Mouse (Mus musculus) gastrocnemius, adult 2 months (tissue): ENCODE data around the gene Drg1. TPM values are rescaled to one million over a fixed set of nuclear protein-coding genes. Genes with fewer than 3 reads are reported as not detected.

Source experiments
- DNase-seq: peaks from one replicate; pipeline ENCODE4 v3.0.0; 2022
- H3K27ac ChIP-seq: fragments of 200-600 bp; 2 replicates; pipeline ENCODE4 v1.8.1; 2022; ENCODE audit warnings: mild to moderate bottlenecking
- H3K4me3 ChIP-seq: fragments of 200-600 bp; 2 replicates; pipeline ENCODE4 v1.8.1; 2022; ENCODE audit warnings: mild to moderate bottlenecking, moderate library complexity
- CTCF ChIP-seq: fragments of 200-600 bp; IDR thresholded peaks from 2 replicates; pipeline ENCODE4 v1.8.1; 2022; ENCODE audit warnings: antibody characterized with exemption, mild to moderate bottlenecking, moderate library complexity
- intact Hi-C: fragments of 180-260 bp; cut with DNase I; formaldehyde crosslinking; loops from one replicate; pipeline ENCODE4 v1.15.1; 2025
- total RNA-seq, 2 experiments: library from RNA; stranded (reverse); gene quantifications; 2 replicates each; pipeline ENCODE4 v1.2.3; 2021

The Drg1 gene
- total RNA-seq, 2 experiments from 2014 or later: 44.1 to 45.0 TPM

- H3K4me3 ChIP-seq: no peak overlapping the region
- no peak for TF ChIP-seq CTCF
- intact Hi-C loops: no loop called here
- H3K27ac ChIP-seq: no peak overlapping the region
- DNase-seq: no peak
Measured at GRCm38 (mm10) chr11:3243771-3244170, 22.4 kb downstream of the Drg1 start.

GRCm38 (mm10) chr11:3242395-3242794, 23.8 kb downstream of the Drg1 start:
- no peak for TF ChIP-seq CTCF
- intact Hi-C loops: no loop called here
- DNase-seq: no peak
- no peak overlapping the region for H3K4me3 ChIP-seq
- H3K27ac ChIP-seq: no peak overlapping the region

GRCm38 (mm10) chr11:3235277-3235676, 30.9 kb downstream of the Drg1 start:
- no peak for DNase-seq
- no peak overlapping the region for H3K4me3 ChIP-seq
- peak overlapping the region; percentile 13; the same call in 1 of the 2 replicates for H3K27ac ChIP-seq
- intact Hi-C loops: no loop called here
- no peak for TF ChIP-seq CTCF

- no peak for DNase-seq
- no peak overlapping the region for H3K4me3 ChIP-seq
- intact Hi-C loops: no loop called here
- no peak for TF ChIP-seq CTCF
- H3K27ac ChIP-seq: no peak overlapping the region
Measured at GRCm38 (mm10) chr11:3233704-3234103, 32.5 kb downstream of the Drg1 start.

GRCm38 (mm10) chr11:3232248-3232647, 34.0 kb downstream of the Drg1 start:
- H3K4me3 ChIP-seq: no peak overlapping the region
- TF ChIP-seq CTCF: no peak
- intact Hi-C loops: no loop called here
- no peak overlapping the region for H3K27ac ChIP-seq
- DNase-seq: no peak

- DNase-seq: no peak
- Histone ChIP-seq H3K4me3 (no peak overlapping the region), H3K27ac (no peak overlapping the region)
- no peak for TF ChIP-seq CTCF
- intact Hi-C loops: no loop called here
Measured at GRCm38 (mm10) chr11:3227113-3227512, 39.1 kb downstream of the Drg1 start.

GRCm38 (mm10) chr11:3223105-3223504, 43.1 kb downstream of the Drg1 start:
- DNase-seq: no peak
- Histone ChIP-seq H3K27ac (no peak overlapping the region), H3K4me3 (no peak overlapping the region)
- intact Hi-C loops: no loop called here
- TF ChIP-seq CTCF: peak; percentile 14; the same call in 1 of the 2 replicates

GRCm38 (mm10) chr11:3212526-3212925, 53.7 kb downstream of the Drg1 start:
- DNase-seq: no peak
- no peak overlapping the region for H3K4me3 ChIP-seq
- intact Hi-C loops: no loop called here
- no peak for TF ChIP-seq CTCF
- no peak overlapping the region for H3K27ac ChIP-seq

- intact Hi-C loops: no loop called here
Measured at GRCm38 (mm10) chr11:3206783-3207182, 59.4 kb downstream of the Drg1 start.

GRCm38 (mm10) chr11:3205207-3205606, 61.0 kb downstream of the Drg1 start:
- no peak overlapping the region for H3K4me3 ChIP-seq
- TF ChIP-seq CTCF: no peak
- intact Hi-C loops: no loop called here
- H3K27ac ChIP-seq: no peak overlapping the region
- no peak for DNase-seq

More at GRCm38 (mm10) chr11:3206783-3207182, 59.4 kb downstream of the Drg1 start:
- no peak for TF ChIP-seq CTCF
- Histone ChIP-seq H3K4me3 (no peak overlapping the region), H3K27ac (no peak overlapping the region)
- no peak for DNase-seq

GRCm38 (mm10) chr11:3203771-3204170, 62.4 kb downstream of the Drg1 start:
- no peak for TF ChIP-seq CTCF
- intact Hi-C loops: no loop called here
- DNase-seq: no peak
- Histone ChIP-seq H3K4me3 (no peak overlapping the region), H3K27ac (no peak overlapping the region)

- DNase-seq: no peak
- peak overlapping the region; percentile 63 for H3K27ac ChIP-seq
- no peak for TF ChIP-seq CTCF
- peak overlapping the region; percentile 59 for H3K4me3 ChIP-seq
- intact Hi-C loops: no loop called here
Measured at GRCm38 (mm10) chr11:3202781-3203441, 63.3 kb downstream of the Drg1 start.

- Histone ChIP-seq H3K27ac (peak within 1 kb of the TSS; percentile 79), H3K4me3 (peak within 1 kb of the TSS; percentile 59)
- DNase-seq: peak; percentile 94
- no peak for TF ChIP-seq CTCF
- intact Hi-C loops: no loop called here
Measured at GRCm38 (mm10) chr11:3202231-3202701, 63.9 kb downstream of the Drg1 start, which contains the start of gene Eif4enif1. Eif4enif1 (plus strand) TSS chr11:3202392.
